21 mouse cellular contexts compared by ENCODE assay signal in the genomic region with DNA sequence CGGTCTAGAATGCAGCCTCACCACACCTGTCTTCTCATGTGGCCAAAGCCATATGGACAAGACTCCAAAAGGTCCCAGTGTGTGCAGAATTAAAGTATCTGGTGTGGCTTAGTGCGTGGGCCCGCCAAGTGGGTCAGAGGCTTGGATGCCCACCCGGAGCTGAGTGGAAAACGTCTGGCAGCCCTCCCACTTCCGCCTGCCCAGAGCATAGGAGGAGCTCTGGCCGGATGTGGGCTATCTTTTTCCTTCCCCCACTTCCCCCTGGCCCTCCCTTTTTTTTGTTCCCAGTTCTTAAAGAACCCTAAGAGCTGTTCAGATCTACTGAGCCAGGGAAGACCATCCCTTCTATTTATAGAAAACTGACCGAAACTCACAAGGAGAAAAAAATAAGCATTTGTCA.
A peak's percentile ranks its signal among the peaks of the same experiment; 100 is the strongest.
DNase-seq lines count a peak whose midpoint lies in the region; ATAC-seq lines count a peak whose summit lies in the region.
"Had no signal": no experiment of that assay in that cellular context is flagged by ENCODE, and none has a peak within 500 bp of the region (broad histone marks: within the 10 kb centered on the region; RNA-seq: fewer than 3 reads in every experiment).

No protein-coding gene starts in this region.

- intact Hi-C loops in left cerebral cortex, postnatal 4 days (cut with DNase I) = no loop called here
- intact Hi-C loops in left cerebral cortex, postnatal 14 days (cut with DNase I) = no loop called here

- no peak overlapping the region for H3K9ac ChIP-seq in forebrain, embryonic 12.5 days
- H3K9ac ChIP-seq: heart, embryonic 15.5 days had no signal

- no peaks in the 10 kb centered on the region for H3K9me3 ChIP-seq in embryonic facial prominence, embryonic 10.5 days
- H3K9me3 ChIP-seq in forebrain, embryonic 12.5 days = no peaks in the 10 kb centered on the region
- H3K9me3 ChIP-seq: heart, embryonic 15.5 days; hindbrain, embryonic 10.5 days had no signal

- WGBS in embryonic facial prominence, embryonic 10.5 days = 77% methylated on average over 8 of the region's 8 CpGs
- WGBS in forebrain, embryonic 12.5 days = 82% methylated on average over 8 of the region's 8 CpGs

- peak; percentile 23 to 28 for DNase-seq in cerebellum, postnatal 10 days
- no peak for DNase-seq in cerebellum, adult 8-10 months
- DNase-seq in left cerebral cortex, postnatal 4 days = peak; percentile 6
- DNase-seq in left cerebral cortex, postnatal 14 days (ENCODE audit: low spot score in 2 of 2) = no peak
- DNase-seq in embryonic facial prominence, embryonic 10.5 days (ENCODE audit: low spot score) = peak; percentile 7
- no peak for DNase-seq in layer of hippocampus, postnatal 14 days (ENCODE audit: low spot score in 2 of 2)
- DNase-seq: adrenal gland, postnatal 25 days; cerebellum, adult 11-12 months; kidney, adult 2 months; kidney, postnatal 14 days; lung, postnatal 14 days; right cerebral cortex, postnatal 25 days had no signal

- no peaks in the 10 kb centered on the region for H3K27me3 ChIP-seq in embryonic facial prominence, embryonic 10.5 days (replicated peaks; ENCODE audit: low read depth, poor library complexity, severe bottlenecking)
- no peaks in the 10 kb centered on the region for H3K27me3 ChIP-seq in forebrain, embryonic 12.5 days
- H3K27me3 ChIP-seq: heart, embryonic 15.5 days had no signal

- peak; percentile 68 for ATAC-seq in megakaryocyte, adult 5-6 weeks (ENCODE audit: poor library complexity, severe bottlenecking)
- ATAC-seq in forebrain, embryonic 12.5 days (ENCODE audit: low FRiP score) = no peak
- ATAC-seq: forebrain, embryonic 14.5 days; hindbrain, postnatal 0 days had no signal

- no peak overlapping the region for H3K27ac ChIP-seq in embryonic facial prominence, embryonic 10.5 days (replicated peaks)
- no peak overlapping the region for H3K27ac ChIP-seq in forebrain, embryonic 12.5 days
- H3K27ac ChIP-seq: heart, embryonic 15.5 days; hindbrain, embryonic 10.5 days; hindbrain, postnatal 0 days; layer of hippocampus, adult 2 months; stomach, postnatal 0 days had no signal

- H3K4me3 ChIP-seq in embryonic facial prominence, embryonic 10.5 days = no peak overlapping the region
- H3K4me3 ChIP-seq in forebrain, embryonic 12.5 days (replicated peaks) = no peak overlapping the region
- H3K4me3 ChIP-seq: erythroblast, embryonic 14.5 days; heart, embryonic 15.5 days; hindbrain, embryonic 10.5 days; layer of hippocampus, adult 2 months had no signal

- H3K4me2 ChIP-seq in forebrain, embryonic 12.5 days = no peak overlapping the region
- H3K4me2 ChIP-seq: heart, embryonic 15.5 days had no signal

- H3K36me3 ChIP-seq in embryonic facial prominence, embryonic 10.5 days (replicated peaks) = no peaks in the 10 kb centered on the region
- no peaks in the 10 kb centered on the region for H3K36me3 ChIP-seq in forebrain, embryonic 12.5 days (replicated peaks)
- H3K36me3 ChIP-seq: heart, embryonic 15.5 days; hindbrain, embryonic 10.5 days had no signal

- no peaks in the 10 kb centered on the region; the same call in 1 of the 2 replicates for H3K4me1 ChIP-seq in embryonic facial prominence, embryonic 10.5 days
- no peaks in the 10 kb centered on the region for H3K4me1 ChIP-seq in forebrain, embryonic 12.5 days
- H3K4me1 ChIP-seq: hindbrain, embryonic 10.5 days had no signal

Comparison
In these comparisons a context has a peak if more than half of its experiments do, and no peak if none do; other contexts are left out.
1. DNase-seq: peak in cerebellum, postnatal 10 days (2 of 2), left cerebral cortex, postnatal 4 days (single experiment) and embryonic facial prominence, embryonic 10.5 days (single experiment); none in cerebellum, adult 8-10 months (single experiment), left cerebral cortex, postnatal 14 days (0 of 2) and layer of hippocampus, postnatal 14 days (0 of 2).